Comparison of ENCODE assay signal across 11 mouse cellular contexts in the genomic region with DNA sequence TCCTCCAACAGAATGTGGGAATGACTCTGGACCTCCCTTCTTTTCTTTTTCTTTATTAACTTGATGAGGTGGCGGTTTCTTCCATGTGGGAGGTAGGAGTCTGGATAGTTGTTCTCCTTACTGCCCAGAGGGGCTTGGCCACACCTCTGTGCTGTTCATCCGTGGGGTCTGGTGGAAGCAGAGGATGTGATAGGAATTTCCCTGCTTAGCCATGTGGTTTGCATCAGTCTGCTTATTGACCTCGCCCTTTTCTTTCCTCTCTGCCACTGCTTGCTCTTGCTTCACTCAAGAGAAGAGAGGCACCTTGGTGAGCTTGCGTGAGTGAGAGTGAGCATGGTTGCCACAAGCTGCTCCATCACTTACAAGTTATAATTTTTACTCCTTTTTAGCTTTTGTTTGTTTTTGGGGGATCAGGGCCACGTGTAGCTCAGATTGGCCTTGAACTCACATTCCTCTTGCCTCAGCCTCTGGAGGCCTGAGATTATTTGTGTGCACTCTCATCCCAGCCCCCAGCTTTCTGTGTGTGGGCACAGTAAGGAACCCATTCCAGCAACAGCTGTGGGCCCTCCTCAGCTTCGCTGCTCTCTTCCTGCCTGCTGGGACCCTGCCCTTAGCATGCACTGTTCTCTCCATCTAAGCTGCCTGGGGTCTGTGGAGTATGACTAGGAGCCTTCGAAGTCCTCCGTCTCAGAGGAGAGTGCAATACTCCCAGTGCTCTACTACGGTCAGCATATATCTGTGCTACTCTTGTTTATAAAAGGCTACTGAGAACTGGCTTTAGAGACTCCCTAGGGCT. TPM values are rescaled to one million over a fixed set of nuclear protein-coding genes. Genes with fewer than 3 reads are reported as not detected.
DNase-seq lines count a peak whose midpoint lies in the region; ATAC-seq and TF ChIP-seq lines count a peak whose summit lies in the region.
"Had no signal": no experiment of that assay in that cellular context is flagged by ENCODE, and none has a peak within 500 bp of the region (broad histone marks: within the 10 kb centered on the region; RNA-seq: fewer than 3 reads in every experiment).

No protein-coding gene starts in this region.

- H3K9me3 ChIP-seq in intestine, embryonic 14.5 days (ENCODE audit: control insufficient read depth, low read length), result no peaks in the 10 kb centered on the region
- H3K9me3 ChIP-seq in intestine, postnatal 0 days (ENCODE audit: control insufficient read depth), result no peaks in the 10 kb centered on the region
- no peaks in the 10 kb centered on the region for H3K9me3 ChIP-seq in embryonic facial prominence, embryonic 14.5 days (ENCODE audit: control insufficient read depth, low read length)
- H3K9me3 ChIP-seq in limb, embryonic 12.5 days, result no peaks in the 10 kb centered on the region
- H3K9me3 ChIP-seq: G1E; liver, embryonic 15.5 days had no signal

- H3K27me3 ChIP-seq in intestine, embryonic 14.5 days (replicated peaks; ENCODE audit: control insufficient read depth, insufficient read depth, low read length), result no peaks in the 10 kb centered on the region
- no peaks in the 10 kb centered on the region for H3K27me3 ChIP-seq in intestine, postnatal 0 days (replicated peaks; ENCODE audit: control insufficient read depth, insufficient read depth, low read length)
- no peaks in the 10 kb centered on the region for H3K27me3 ChIP-seq in embryonic facial prominence, embryonic 14.5 days (replicated peaks; ENCODE audit: control insufficient read depth, insufficient read depth, low read length)
- no peaks in the 10 kb centered on the region for H3K27me3 ChIP-seq in limb, embryonic 12.5 days
- H3K27me3 ChIP-seq: liver, embryonic 15.5 days had no signal

- H3K36me3 ChIP-seq in intestine, embryonic 14.5 days (ENCODE audit: control insufficient read depth, insufficient read depth, low read length), result no peaks in the 10 kb centered on the region
- H3K36me3 ChIP-seq in intestine, postnatal 0 days (ENCODE audit: control insufficient read depth, insufficient read depth), result no peaks in the 10 kb centered on the region
- no peaks in the 10 kb centered on the region for H3K36me3 ChIP-seq in embryonic facial prominence, embryonic 14.5 days (ENCODE audit: control insufficient read depth, insufficient read depth, low read length)
- H3K36me3 ChIP-seq in limb, embryonic 12.5 days, result no peaks in the 10 kb centered on the region
- H3K36me3 ChIP-seq: liver, embryonic 15.5 days had no signal

- H3K4me1 ChIP-seq in intestine, embryonic 14.5 days (replicated peaks; ENCODE audit: control insufficient read depth, insufficient read depth, low read length), result peaks cover 66% of the 10 kb centered on the region
- H3K4me1 ChIP-seq in intestine, postnatal 0 days (replicated peaks; ENCODE audit: control insufficient read depth, insufficient read depth, low read length), result peaks cover 11% of the 10 kb centered on the region
- peaks cover 72% of the 10 kb centered on the region for H3K4me1 ChIP-seq in embryonic facial prominence, embryonic 14.5 days (ENCODE audit: control insufficient read depth, insufficient read depth, low read length)
- peaks cover 66% of the 10 kb centered on the region for H3K4me1 ChIP-seq in limb, embryonic 12.5 days (replicated peaks)

- peak overlapping the region; percentile 47; the same call in 1 of the 2 replicates for H3K27ac ChIP-seq in intestine, embryonic 14.5 days (ENCODE audit: low read depth)
- H3K27ac ChIP-seq in intestine, postnatal 0 days (ENCODE audit: low read depth, low read length), result no peak overlapping the region
- H3K27ac ChIP-seq in embryonic facial prominence, embryonic 14.5 days (replicated peaks; ENCODE audit: low read depth, low read length), result 0 out of 2 replicates have a peak overlapping the region, but pooled peaks have one; percentile 44
- H3K27ac ChIP-seq in limb, embryonic 12.5 days, result peak overlapping the region; percentile 50
- H3K27ac ChIP-seq: liver, embryonic 15.5 days had no signal

- TF ChIP-seq CTCF in intestine, postnatal 0 days (IDR thresholded peaks at IDR 0.05; ENCODE audit: low read depth), result no peak

- no peak overlapping the region for H3K4me2 ChIP-seq in intestine, embryonic 14.5 days (ENCODE audit: low read length)
- H3K4me2 ChIP-seq in intestine, postnatal 0 days (replicated peaks; ENCODE audit: low read depth), result no peak overlapping the region
- no peak overlapping the region for H3K4me2 ChIP-seq in embryonic facial prominence, embryonic 14.5 days (ENCODE audit: low read depth, low read length)
- H3K4me2 ChIP-seq in limb, embryonic 12.5 days, result no peak overlapping the region
- H3K4me2 ChIP-seq: liver, embryonic 15.5 days had no signal

- no peak overlapping the region for H3K4me3 ChIP-seq in intestine, embryonic 14.5 days (ENCODE audit: low read depth, low read length)
- H3K4me3 ChIP-seq in intestine, postnatal 0 days (ENCODE audit: low read depth, low read length), result no peak overlapping the region
- no peak overlapping the region for H3K4me3 ChIP-seq in embryonic facial prominence, embryonic 14.5 days (ENCODE audit: low read depth, low read length)
- H3K4me3 ChIP-seq in limb, embryonic 12.5 days (replicated peaks), result no peak overlapping the region
- H3K4me3 ChIP-seq: liver, embryonic 15.5 days had no signal

- ATAC-seq in intestine, embryonic 14.5 days (replicated peaks; ENCODE audit: low FRiP score, low TSS enrichment, low read depth), result no peak
- no peak for ATAC-seq in intestine, postnatal 0 days
- no peak for ATAC-seq in embryonic facial prominence, embryonic 14.5 days (ENCODE audit: low read depth)
- 0 out of 2 replicates have a peak, but pooled peaks have one; percentile 44 for ATAC-seq in limb, embryonic 12.5 days (ENCODE audit: insufficient number of reproducible peaks, insufficient read depth, low FRiP score, low TSS enrichment, low read depth)
- no peak for ATAC-seq in erythroblast, adult 5-6 weeks (replicated peaks; ENCODE audit: low FRiP score, poor library complexity, severe bottlenecking)
- ATAC-seq in monocyte, adult 5-6 weeks (replicated peaks; ENCODE audit: insufficient number of reproducible peaks, low FRiP score, low TSS enrichment, poor library complexity, severe bottlenecking), result no peak

- no peak for DNase-seq in intestine, embryonic 14.5 days (ENCODE audit: low spot score)
- DNase-seq in NIH3T3 (ENCODE audit: low read depth), result peak; percentile 52
- peak; percentile 61 for DNase-seq in embryonic facial prominence, embryonic 14.5 days (ENCODE audit: low spot score)
- no peak for DNase-seq in lung, postnatal 25 days (ENCODE audit: low spot score)
- DNase-seq: retina, postnatal 1 day had no signal

- 40% methylated on average over 9 of the region's 9 CpGs for WGBS in intestine, embryonic 14.5 days
- 48% methylated on average over 9 of the region's 9 CpGs for WGBS in intestine, postnatal 0 days
- 35% methylated on average over 9 of the region's 9 CpGs for WGBS in embryonic facial prominence, embryonic 14.5 days
- WGBS in limb, embryonic 12.5 days, result 32% methylated on average over 9 of the region's 9 CpGs

- no peak overlapping the region for H3K9ac ChIP-seq in intestine, embryonic 14.5 days (ENCODE audit: low read length)
- no peak overlapping the region for H3K9ac ChIP-seq in intestine, postnatal 0 days (ENCODE audit: low read depth, low read length)
- H3K9ac ChIP-seq in embryonic facial prominence, embryonic 14.5 days (ENCODE audit: low read depth, low read length), result no peak overlapping the region
- no peak overlapping the region for H3K9ac ChIP-seq in limb, embryonic 12.5 days (replicated peaks)
- H3K9ac ChIP-seq: liver, embryonic 15.5 days had no signal

RNA-seq across cellular contexts. Expression of a gene that starts 31.0 kb away (rescaled TPM):
- polyA plus RNA-seq in intestine, embryonic 14.5 days (2014; fragmentation: Nextera tagmentation; extraction: Ambion mirVana), result 178 and 186 TPM in 2 replicates
- polyA plus RNA-seq in intestine, postnatal 0 days (2015; fragmentation: Nextera tagmentation; extraction: Ambion mirVana), result 39.2 and 40.9 TPM in 2 replicates
- 187 and 197 TPM in 2 replicates for polyA plus RNA-seq in embryonic facial prominence, embryonic 14.5 days (2014; fragmentation: Nextera tagmentation; extraction: Ambion mirVana)
- polyA plus RNA-seq in limb, embryonic 12.5 days (2016; fragmentation: Nextera tagmentation; extraction: Ambion mirVana), result 258 and 277 TPM in 2 replicates
- 12.7 and 13.0 TPM in 2 replicates for total RNA-seq in erythroblast, adult 5-6 weeks (2015; ENCODE audit: low replicate concordance)
- total RNA-seq in erythroblast, adult 5-6 weeks (2017; ENCODE audit: low replicate concordance), result 6.1 and 15.5 TPM in 2 replicates
- 78.7 to 182 TPM (median 86.3 TPM) in 3 replicates for total RNA-seq in monocyte, adult 5-6 weeks (2017)

Comparison
In these comparisons a context has a peak if more than half of its experiments do, and no peak if none do; other contexts are left out.
1. DNase-seq: peak in NIH3T3 (single experiment) and embryonic facial prominence, embryonic 14.5 days (single experiment); none in intestine, embryonic 14.5 days (single experiment) and lung, postnatal 25 days (single experiment).